Mouse (Mus musculus) heart, postnatal 0 days (tissue): ENCODE measurements around the gene Hinfp. TPM values are rescaled to one million over a fixed set of nuclear protein-coding genes. Genes with fewer than 3 reads are reported as not detected.

ENCODE experiments used
- ATAC-seq: fragments of 200-750 bp; cut with Nextera tagmentation; 2 replicates; pipeline ENCODE4 v1.8.0; 2017; ENCODE audit warnings: low read depth, moderate number of reproducible peaks, moderate library complexity; ENCODE audit not compliant: insufficient read depth
- DNase-seq: peaks from one replicate; pipeline ENCODE4 v3.0.0-alpha.2; 2016; ENCODE audit warnings: low spot score
- H3K27ac ChIP-seq: fragments of 300-500 bp; sonication (generic); 2 replicates; pipeline ENCODE4 v1.5.1; 2014; ENCODE audit warnings: low read depth, mild to moderate bottlenecking
- H3K27me3 ChIP-seq: fragments of 300-500 bp; sonication (generic); 2 replicates; pipeline ENCODE4 v1.6.1; 2014; ENCODE audit warnings: low read length, mixed read lengths; ENCODE audit not compliant: control insufficient read depth, insufficient read depth
- H3K36me3 ChIP-seq: fragments of 300-500 bp; sonication (generic); replicated peaks from 2 replicates; pipeline ENCODE4 v1.6.1; 2014; ENCODE audit warnings: low read length, mixed read lengths; ENCODE audit not compliant: control insufficient read depth, insufficient read depth
- H3K4me1 ChIP-seq: fragments of 300-500 bp; sonication (generic); 2 replicates; pipeline ENCODE4 v1.6.1; 2014; ENCODE audit warnings: antibody characterized with exemption; ENCODE audit not compliant: control insufficient read depth, insufficient read depth
- H3K4me2 ChIP-seq: fragments of 300-500 bp; sonication (generic); 2 replicates; pipeline ENCODE4 v1.6.1; 2014; ENCODE audit warnings: low read depth, mild to moderate bottlenecking, low read length, moderate library complexity
- H3K4me3 ChIP-seq: fragments of 300-500 bp; sonication (generic); 2 replicates; pipeline ENCODE4 v1.5.1; 2014; ENCODE audit warnings: low read depth, low read length
- H3K9ac ChIP-seq: fragments of 300-500 bp; sonication (generic); replicated peaks from 2 replicates; pipeline ENCODE4 v1.6.1; 2014; ENCODE audit warnings: low read depth, low read length, mixed read lengths
- H3K9me3 ChIP-seq: fragments of 300-500 bp; sonication (generic); replicated peaks from 2 replicates; pipeline ENCODE4 v1.6.1; 2016; ENCODE audit warnings: low read length; ENCODE audit not compliant: control insufficient read depth
- CTCF ChIP-seq: IDR thresholded peaks from 2 replicates; pipeline ENCODE4 v1.5.1; 2016; ENCODE audit warnings: antibody characterized with exemption, control low read depth, low read depth
- EP300 ChIP-seq: IDR thresholded peaks from 2 replicates; pipeline ENCODE4 v1.6.1; 2016; ENCODE audit warnings: antibody characterized with exemption, low read depth
- WGBS: fragments of 180-500 bp; shearing (Covaris S2); extraction: QIAGEN DNeasy Blood & Tissue Kit; methylation state at CpG from one replicate; pipeline ENCODE4 v1.1.7; 2014; 5-methylcytosine and 5-hydroxymethylcytosine counted together
- polyA plus RNA-seq: library from polyadenylated mRNA; unstranded; fragments of >200 nt; fragmentation: Nextera tagmentation; extraction: Ambion mirVana; gene quantifications from 2 replicates; pipeline ENCODE4 v1.2.1, GENCODE M21; 2015
- total RNA-seq: library from RNA; depleted of rRNA; stranded (reverse); fragments of >200 nt; gene quantifications from 2 replicates; pipeline ENCODE4 v1.2.3, GENCODE M21; 2014; ENCODE audit warnings: low replicate concordance

Hinfp gene
- total and polyA plus RNA-seq, 2 experiments from 2014 or later, result 9.4 to 14.8 TPM

- no peak for ATAC-seq
- Histone ChIP-seq H3K27ac (no peak overlapping the region), H3K9me3 (no peaks in the 10 kb centered on the region), H3K9ac (peak overlapping the region; percentile 88), H3K36me3 (peaks cover 31% of the 10 kb centered on the region), H3K4me1 (peaks cover 20% of the 10 kb centered on the region), H3K27me3 (no peaks in the 10 kb centered on the region), H3K4me3 (peak overlapping the region; percentile 96), H3K4me2 (peak overlapping the region; percentile 89)
- WGBS, result 32% methylated on average over 3 of the region's 3 CpGs
- TF ChIP-seq EP300, result no peak
- no peak for TF ChIP-seq CTCF
- DNase-seq, result no peak
Observed at GRCm38 (mm10) chr9:44318826-44319095, 13.3 kb upstream of the Hinfp start.

DNA sequence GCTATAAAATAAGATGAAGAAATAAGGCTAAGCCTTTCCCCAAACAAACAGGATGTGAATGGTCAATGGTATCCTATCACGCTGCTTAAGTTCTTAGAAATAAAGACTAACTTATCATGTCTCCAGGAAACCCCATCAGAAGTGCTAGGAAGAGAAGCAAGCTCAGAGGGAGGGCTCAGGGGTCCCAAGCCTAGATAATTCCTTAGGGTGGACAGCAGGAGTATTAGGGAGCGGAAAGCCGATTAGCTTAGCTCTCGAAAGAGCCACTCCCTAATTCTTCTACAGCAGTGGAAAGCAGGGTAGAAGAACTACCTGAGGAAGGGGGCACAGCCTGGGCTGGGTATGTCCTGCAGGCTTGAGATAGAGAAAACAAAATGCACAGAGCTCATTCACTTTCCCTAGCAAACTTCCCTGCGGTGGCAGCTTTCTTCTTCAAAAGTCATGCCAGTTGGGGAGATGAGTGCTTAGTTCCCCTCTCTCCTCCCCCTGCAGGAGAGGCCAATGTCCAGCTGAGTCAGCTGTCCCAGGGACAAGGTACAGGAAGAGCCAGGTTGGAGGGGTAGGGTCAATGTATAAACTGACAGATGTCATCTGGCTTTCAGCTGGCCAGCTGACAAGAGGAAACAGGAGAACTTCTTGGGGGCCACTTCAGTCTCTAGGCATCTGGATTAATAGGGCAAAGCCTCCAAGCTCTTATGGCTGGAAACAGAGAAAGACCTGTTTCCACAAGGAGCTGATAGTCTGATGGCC is 12.8 kb upstream of the Hinfp start:
- no peak for TF ChIP-seq EP300
- ATAC-seq, result no peak
- Histone ChIP-seq H3K9me3 (no peaks in the 10 kb centered on the region), H3K27me3 (no peaks in the 10 kb centered on the region), H3K9ac (peak overlapping the region; percentile 88), H3K36me3 (peaks cover 37% of the 10 kb centered on the region), H3K27ac (no peak overlapping the region), H3K4me1 (peaks cover 20% of the 10 kb centered on the region), H3K4me2 (peak overlapping the region; percentile 89), H3K4me3 (peak overlapping the region; percentile 96)
- 53% methylated on average over 5 of the region's 5 CpGs for WGBS
- no peak for DNase-seq

DNA sequence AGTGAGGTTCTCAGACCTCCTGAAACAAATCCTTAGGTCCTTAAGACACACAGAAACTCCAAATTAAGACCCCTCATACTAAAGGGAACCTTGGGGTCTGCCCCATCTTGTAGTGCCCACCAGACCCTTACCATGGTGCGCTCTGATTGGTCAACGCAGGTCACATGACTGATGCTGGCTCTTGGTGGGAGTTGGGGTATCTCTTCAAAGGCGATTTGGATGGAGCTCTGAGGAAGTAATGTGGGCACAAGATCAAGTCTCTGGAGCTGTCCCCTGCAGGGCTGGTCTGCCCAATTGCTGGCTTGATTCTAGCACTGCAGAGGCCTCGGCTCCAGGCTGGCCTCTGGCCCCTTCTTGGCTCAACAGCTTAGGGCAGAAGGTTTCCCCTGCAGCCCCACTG is 12.0 kb upstream of the Hinfp start:
- Histone ChIP-seq H3K9me3 (no peaks in the 10 kb centered on the region), H3K4me1 (peaks cover 20% of the 10 kb centered on the region), H3K4me2 (0 out of 2 replicates have a peak overlapping the region, but pooled peaks have one; percentile 89), H3K4me3 (no peak overlapping the region), H3K9ac (no peak overlapping the region), H3K27me3 (no peaks in the 10 kb centered on the region), H3K27ac (no peak overlapping the region), H3K36me3 (peaks cover 44% of the 10 kb centered on the region)
- no peak for TF ChIP-seq EP300
- TF ChIP-seq CTCF, result no peak
- DNase-seq, result no peak
- no peak for ATAC-seq
- 73% methylated on average over 4 of the region's 4 CpGs for WGBS

DNA sequence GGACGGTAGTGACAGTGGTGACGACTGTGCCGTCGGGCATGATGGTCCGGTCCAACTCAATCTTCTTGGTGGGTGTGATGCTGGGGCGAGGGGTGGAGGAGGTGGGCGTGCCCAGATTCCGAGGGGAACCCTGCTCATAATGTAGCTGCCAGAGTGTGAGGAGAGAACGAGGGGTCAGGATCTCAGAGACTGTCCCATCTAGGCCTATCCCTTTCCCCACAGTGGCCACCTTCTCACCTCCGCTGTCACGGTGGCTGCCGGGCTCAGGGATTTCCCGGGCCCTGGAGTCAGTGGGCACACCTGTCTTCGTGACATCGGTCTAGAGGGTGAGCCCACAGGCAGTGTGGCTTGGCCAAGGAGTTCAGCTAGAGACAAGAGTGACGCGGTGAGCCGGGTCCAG is 9.4 kb upstream of the Hinfp start:
- TF ChIP-seq CTCF (no peak), EP300 (no peak)
- Histone ChIP-seq H3K4me3 (no peak overlapping the region), H3K27me3 (no peaks in the 10 kb centered on the region), H3K4me2 (no peak overlapping the region), H3K9ac (no peak overlapping the region), H3K9me3 (no peaks in the 10 kb centered on the region), H3K4me1 (peaks cover 20% of the 10 kb centered on the region), H3K27ac (no peak overlapping the region), H3K36me3 (peaks cover 46% of the 10 kb centered on the region)
- no peak for ATAC-seq
- no peak for DNase-seq
- 94% methylated on average over 18 of the region's 18 CpGs for WGBS

- no peaks in the 10 kb centered on the region for H3K27me3 ChIP-seq
- ATAC-seq, result no peak
- TF ChIP-seq CTCF, result no peak
- TF ChIP-seq EP300, result no peak
- no peak overlapping the region for H3K4me3 ChIP-seq
- H3K4me1 ChIP-seq, result peaks cover 18% of the 10 kb centered on the region
- H3K9me3 ChIP-seq, result no peaks in the 10 kb centered on the region
- H3K27ac ChIP-seq, result no peak overlapping the region
- no peak overlapping the region for H3K4me2 ChIP-seq
- H3K9ac ChIP-seq, result no peak overlapping the region
- no peak for DNase-seq
- H3K36me3 ChIP-seq, result peaks cover 46% of the 10 kb centered on the region
- WGBS, result 73% methylated on average over 4 of the region's 4 CpGs
Observed at GRCm38 (mm10) chr9:44314257-44314547, 8.7 kb upstream of the Hinfp start.
